ENCODE assay signal across 8 mouse cellular contexts in genomic region chr5:142928749-142929399, GRCm38 (mm10). TPM values are rescaled to one million over a fixed set of nuclear protein-coding genes. Genes with fewer than 3 reads are reported as not detected.
DNase-seq lines count a peak whose midpoint lies in the region; ATAC-seq lines count a peak whose summit lies in the region.

No protein-coding gene starts in this region.

- DNase-seq in MN1 (ENCODE audit: low spot score), result peak; percentile 86
- DNase-seq in embryo, embryonic 10 days (ENCODE audit: low spot score), result peak; percentile 70
- DNase-seq in gastrocnemius, postnatal 14 days, result peak; percentile 84
- DNase-seq in induced T-regulatory cell, adult 2 months (ENCODE audit: low read depth), result peak; percentile 89
- DNase-seq in left cerebral cortex, postnatal 36 days (ENCODE audit: low spot score in 2 of 2), result peak; percentile 75 to 77
- peak; percentile 56 for DNase-seq in right cerebral cortex, postnatal 4 days
- no peak for DNase-seq in cerebellum, adult 8-10 months

- ATAC-seq in megakaryocyte-erythroid progenitor cell, adult 5-6 weeks (replicated peaks; ENCODE audit: low FRiP score, low TSS enrichment, poor library complexity, severe bottlenecking), result peak; percentile 23

- intact Hi-C loops in gastrocnemius, postnatal 14 days (cut with DNase I; ENCODE audit: low total_unique reads), result no loop called here
- intact Hi-C loops in left cerebral cortex, postnatal 36 days (cut with DNase I), result loop anchor here (1.0 kb wide), 1 partner anchor 24 kb away; no protein-coding TSS in a partner anchor

RNA-seq across cellular contexts. Expression of gene Actb, which starts 22.3 kb away (rescaled TPM):
- 1,000 to 10,000 TPM in 1 of 2 experiments, 100 to 1,000 TPM in 1; 856 to 1,248 TPM for total RNA-seq in gastrocnemius, postnatal 14 days (2021)
- 1,000 to 10,000 TPM; 2,229 to 2,541 TPM for total RNA-seq in left cerebral cortex, postnatal 36 days (2021)
- total RNA-seq in megakaryocyte-erythroid progenitor cell, adult 5-6 weeks (2014; fragmentation: Nextera tagmentation), result 1,959 and 3,523 TPM in 2 replicates
- 1,717 and 2,932 TPM in 2 replicates for total RNA-seq in megakaryocyte-erythroid progenitor cell, adult 5-6 weeks (2017)

RNA-seq across cellular contexts. Expression of gene Fscn1, which starts 31.3 kb away (rescaled TPM):
- 10 to 100 TPM; 52.2 to 72.9 TPM for total RNA-seq in gastrocnemius, postnatal 14 days (2021)
- total RNA-seq in left cerebral cortex, postnatal 36 days (2021), result 100 to 1,000 TPM; 310 to 396 TPM
- total RNA-seq in megakaryocyte-erythroid progenitor cell, adult 5-6 weeks (2014; fragmentation: Nextera tagmentation), result 0.17 TPM in 1 of 2 replicates, not detected in the other
- 0.11 TPM in 1 of 2 replicates, not detected in the other for total RNA-seq in megakaryocyte-erythroid progenitor cell, adult 5-6 weeks (2017)

RNA-seq across cellular contexts. Expression of gene Fbxl18, which starts 33.7 kb away (rescaled TPM):
- 1 to 10 TPM; 5.8 to 7.1 TPM for total RNA-seq in gastrocnemius, postnatal 14 days (2021)
- 10 to 100 TPM; 30.4 to 34.1 TPM for total RNA-seq in left cerebral cortex, postnatal 36 days (2021)
- 7.7 and 7.8 TPM in 2 replicates for total RNA-seq in megakaryocyte-erythroid progenitor cell, adult 5-6 weeks (2014; fragmentation: Nextera tagmentation)
- total RNA-seq in megakaryocyte-erythroid progenitor cell, adult 5-6 weeks (2017), result 1.4 and 3.9 TPM in 2 replicates

Comparison
In these comparisons a context has a peak if more than half of its experiments do, and no peak if none do; other contexts are left out.
1. RNA of gene Fscn1, which starts 31.3 kb away (total RNA-seq): 310 to 396 TPM in left cerebral cortex, postnatal 36 days and 52.2 to 72.9 TPM in gastrocnemius, postnatal 14 days; 0.11 to 0.17 TPM in megakaryocyte-erythroid progenitor cell, adult 5-6 weeks; every median in the first group is over 10 times any median in the second.